Mouse (Mus musculus): ENCODE results near the gene Ncapd2.

DNA sequence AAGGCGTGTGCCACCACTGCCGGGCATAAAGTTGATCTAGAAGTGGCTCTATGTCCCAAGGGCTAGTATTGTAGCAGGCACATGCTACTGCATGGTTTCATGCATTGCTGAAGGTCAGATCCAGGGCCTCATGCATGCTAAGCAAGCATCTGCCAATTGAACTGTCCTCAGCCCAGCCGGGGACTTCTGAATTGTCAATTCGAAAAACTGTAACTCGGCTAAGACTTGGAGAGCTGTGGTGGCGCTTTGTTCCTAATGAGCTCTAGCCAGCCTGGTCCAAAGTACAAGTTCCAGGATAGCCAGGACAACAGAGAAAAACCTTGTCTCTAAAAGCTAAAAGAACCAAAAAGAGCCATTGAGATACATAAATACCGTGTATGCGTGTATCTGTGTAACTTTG, 72.1 kb downstream of the Ncapd2 start:
- no peak for TF ChIP-seq CTCF (IDR thresholded peaks at IDR 0.05; ENCODE audit: low read depth, low read length)
- no peak for TF ChIP-seq POLR2A (IDR thresholded peaks at IDR 0.05; ENCODE audit: insufficient read depth, low read length)

Data from ES-Bruce4 (cell line).